ENCODE assay signal across 21 mouse cellular contexts in the genomic region with DNA sequence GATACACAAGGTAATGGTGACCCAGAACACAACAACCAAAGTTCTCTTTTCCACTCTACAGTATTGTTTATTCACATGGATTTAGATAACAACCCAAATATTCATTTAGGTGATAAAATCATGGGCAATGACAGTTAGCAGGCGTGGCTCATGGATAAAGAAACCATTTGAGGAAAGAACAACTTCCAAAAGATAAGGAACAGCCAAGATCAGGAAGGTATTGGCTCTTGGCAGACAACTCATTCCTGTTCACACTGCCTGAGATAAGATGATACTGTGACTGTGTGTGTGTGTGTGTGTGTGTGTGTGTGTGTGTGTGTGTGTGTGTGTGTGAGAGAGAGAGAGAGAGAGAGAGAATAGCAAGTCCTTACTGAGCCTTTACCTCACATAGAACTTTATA.
"Had no signal": no experiment of that assay in that cellular context is flagged by ENCODE, and none has a peak within 500 bp of the region (broad histone marks: within the 10 kb centered on the region; RNA-seq: fewer than 3 reads in every experiment).

No protein-coding gene starts in this region.

- H3K36me3 ChIP-seq: liver, embryonic 13.5 days; midbrain, embryonic 10.5 days; midbrain, embryonic 15.5 days; neural tube, embryonic 12.5 days; neural tube, embryonic 15.5 days had no signal

- ATAC-seq: midbrain, embryonic 15.5 days had no signal

- H3K27ac ChIP-seq: kidney, postnatal 0 days; layer of hippocampus, adult 2 months; left cerebral cortex, adult 2 months; liver, embryonic 13.5 days; midbrain, embryonic 10.5 days; midbrain, embryonic 15.5 days; neural tube, embryonic 12.5 days; neural tube, embryonic 15.5 days; stomach, postnatal 0 days had no signal

- H3K4me1 ChIP-seq: liver, embryonic 13.5 days; midbrain, embryonic 15.5 days; neural tube, embryonic 15.5 days had no signal

- H3K4me3 ChIP-seq: layer of hippocampus, adult 2 months; left cerebral cortex, adult 2 months; liver, embryonic 13.5 days; midbrain, embryonic 10.5 days; midbrain, embryonic 15.5 days; neural tube, embryonic 12.5 days; neural tube, embryonic 15.5 days had no signal

- H3K27me3 ChIP-seq: liver, embryonic 13.5 days; midbrain, embryonic 15.5 days; neural tube, embryonic 12.5 days; neural tube, embryonic 15.5 days had no signal

- DNase-seq: kidney, postnatal 25 days; layer of hippocampus, adult 9-11 months; layer of hippocampus, postnatal 36 days; liver, embryonic 13.5 days; lung, adult 2 months; lung, postnatal 14 days; lung, postnatal 4 days; right cerebral cortex, adult 18-20 months; right cerebral cortex, postnatal 14 days; right cerebral cortex, postnatal 4 days; thymus, adult 2 months; thymus, postnatal 14 days; thymus, postnatal 4 days had no signal
